Mouse (Mus musculus) heart, postnatal 14 days (tissue): ENCODE measurements at regions not wholly inside any gene's neighbourhood (a gene's known extent, or its start where the extent isn't known, plus 50 kb on each side); places are given as distances from the start of the nearest gene placed in this dataset.

Source experiments
- DNase-seq, 2 experiments: peaks; one replicate each; pipeline ENCODE4 v3.0.0; 2021 to 2022
- intact Hi-C: fragments of 180-260 bp; cut with DNase I; formaldehyde crosslinking; loops from one replicate; pipeline ENCODE4 v1.15.1; 2025

- no peak for DNase-seq
- intact Hi-C loops, result no loop called here
These were observed 54.2 kb upstream of the Cdc42bpa start for GRCm38 (mm10) chr1:179906115-179906514.

- intact Hi-C loops, result no loop called here
- no peak for DNase-seq
These were observed 67.6 kb upstream of the Cdc42bpa start for GRCm38 (mm10) chr1:179892711-179893110.

- intact Hi-C loops, result no loop called here
- no peak for DNase-seq
These were observed 72.4 kb upstream of the Cdc42bpa start for GRCm38 (mm10) chr1:179887921-179888320.

GRCm38 (mm10) chr1:179881222-179881621 is 77.7 kb upstream of the Ahctf1 start:
- intact Hi-C loops, result no loop called here
- no peak for DNase-seq

DNA sequence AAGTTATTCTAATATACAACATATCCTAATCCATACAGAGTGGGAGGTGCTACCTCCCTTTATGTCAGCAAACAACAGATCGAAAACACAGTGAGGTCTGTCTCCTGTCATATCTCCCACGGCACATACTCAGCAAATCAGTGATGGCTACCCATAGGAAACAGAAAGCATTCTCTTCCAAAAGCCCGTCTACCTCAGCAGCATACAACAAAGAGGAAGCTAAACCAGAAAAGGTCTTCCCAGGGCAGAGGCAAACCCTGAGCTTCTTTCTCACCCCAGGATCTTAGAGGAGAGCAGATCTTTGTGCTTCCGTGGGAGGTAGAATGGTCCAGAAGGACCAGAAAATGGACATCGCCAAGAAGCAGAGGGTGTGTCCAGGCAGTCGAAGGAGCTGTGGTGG is 74.4 kb upstream of the Ahctf1 start:
- intact Hi-C loops, result no loop called here
- no peak for DNase-seq

DNA sequence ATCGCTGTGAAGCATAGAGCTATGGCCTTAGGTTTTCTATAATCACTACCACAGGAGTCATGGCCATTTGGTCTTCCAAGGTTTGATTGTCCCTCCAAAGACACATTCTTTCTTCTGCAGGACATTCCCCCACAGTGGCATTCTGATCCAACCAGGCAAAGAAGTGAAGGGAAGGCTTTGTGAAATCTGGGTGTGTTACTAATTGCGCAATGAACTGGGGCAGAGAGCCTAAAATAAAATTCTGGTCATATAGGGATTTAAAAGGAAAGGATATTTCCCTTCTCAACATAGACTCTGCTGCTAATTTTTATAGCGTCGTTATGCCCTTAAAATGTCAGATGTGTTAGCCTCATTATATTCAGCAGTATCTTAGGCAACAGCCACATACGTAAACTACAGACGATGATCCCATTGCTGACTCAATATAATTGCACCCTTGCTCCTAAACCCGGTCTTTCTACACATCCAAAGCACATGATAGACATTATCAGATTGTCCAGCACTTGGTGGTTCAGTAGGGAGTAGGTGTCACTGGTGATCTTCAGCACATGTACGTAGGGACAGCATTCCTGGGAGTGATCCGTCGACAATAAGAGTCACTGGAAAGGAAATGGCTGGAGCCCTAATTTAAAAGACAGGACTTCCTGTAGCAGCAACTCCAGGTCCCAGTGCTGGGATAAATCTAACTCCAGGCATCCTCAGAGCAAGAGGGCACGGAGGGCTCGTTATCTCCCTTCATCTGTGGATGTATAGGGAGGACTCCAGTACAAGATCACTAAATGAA is 70.5 kb upstream of the Ahctf1 start:
- DNase-seq, result peak in 1 of 2 experiments; percentile 9
- intact Hi-C loops, result no loop called here

- intact Hi-C loops, result no loop called here
- DNase-seq, result no peak
These were observed 68.5 kb upstream of the Ahctf1 start for GRCm38 (mm10) chr1:179871961-179872360.

DNA sequence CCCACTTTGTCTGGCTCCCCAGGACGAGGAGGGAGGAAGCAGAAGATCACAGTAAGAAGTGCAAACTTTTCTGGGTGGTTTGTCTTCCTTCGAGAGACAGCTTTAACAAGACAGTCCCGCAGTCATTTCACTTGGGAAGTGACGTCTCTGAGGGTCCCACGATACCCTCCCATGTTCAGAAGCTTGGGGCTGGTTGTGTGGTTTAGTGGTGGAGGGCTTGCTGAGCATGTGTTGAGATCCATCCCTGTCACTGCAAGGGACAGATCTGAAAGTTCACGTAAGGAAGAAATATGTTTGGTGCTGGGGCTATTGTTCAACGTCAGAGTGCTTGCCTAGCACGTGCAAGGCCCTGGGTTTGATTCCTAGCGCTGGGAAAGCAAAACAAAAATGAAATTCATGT is 65.2 kb upstream of the Ahctf1 start:
- intact Hi-C loops, result no loop called here
- no peak for DNase-seq

- DNase-seq, result no peak
- intact Hi-C loops, result no loop called here
These were observed 64.0 kb upstream of the Ahctf1 start for GRCm38 (mm10) chr1:179867493-179867892.

DNA sequence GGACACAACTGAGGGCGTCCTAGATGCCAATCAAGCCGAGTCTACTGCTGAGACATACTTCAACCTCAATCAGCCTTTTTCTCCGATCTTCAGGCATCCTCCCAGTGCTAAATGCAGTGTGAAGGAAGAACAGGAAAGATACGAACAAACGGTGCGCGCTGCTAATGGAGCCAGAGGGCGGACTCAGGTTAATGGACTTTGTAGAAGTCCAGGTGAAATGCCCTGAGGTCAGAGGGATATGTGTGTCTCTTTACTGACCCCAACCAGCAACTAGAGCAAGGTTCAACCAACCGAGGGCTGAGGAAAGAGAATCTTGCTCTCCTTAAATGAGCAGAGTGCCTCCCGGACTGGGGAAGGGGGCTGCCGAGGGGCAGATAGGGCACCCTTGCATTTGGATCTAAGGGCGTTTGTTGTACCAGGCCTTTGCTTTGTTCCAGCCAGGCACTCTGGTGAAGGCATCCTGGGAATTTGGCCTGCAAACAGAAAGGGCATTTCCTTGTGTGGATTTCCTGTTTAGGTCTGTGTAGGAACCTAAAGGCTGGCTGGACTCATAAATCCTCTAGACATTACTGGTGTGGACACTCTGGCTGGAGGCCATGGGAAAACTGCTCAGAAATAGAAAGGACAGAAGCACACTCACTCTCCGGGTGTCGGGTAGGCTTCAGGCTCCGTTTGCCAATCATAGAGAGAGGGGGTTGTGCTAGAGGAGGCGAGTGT is 62.7 kb upstream of the Ahctf1 start:
- DNase-seq, result peak in 1 of 2 experiments; percentile 41
- intact Hi-C loops, result no loop called here

DNA sequence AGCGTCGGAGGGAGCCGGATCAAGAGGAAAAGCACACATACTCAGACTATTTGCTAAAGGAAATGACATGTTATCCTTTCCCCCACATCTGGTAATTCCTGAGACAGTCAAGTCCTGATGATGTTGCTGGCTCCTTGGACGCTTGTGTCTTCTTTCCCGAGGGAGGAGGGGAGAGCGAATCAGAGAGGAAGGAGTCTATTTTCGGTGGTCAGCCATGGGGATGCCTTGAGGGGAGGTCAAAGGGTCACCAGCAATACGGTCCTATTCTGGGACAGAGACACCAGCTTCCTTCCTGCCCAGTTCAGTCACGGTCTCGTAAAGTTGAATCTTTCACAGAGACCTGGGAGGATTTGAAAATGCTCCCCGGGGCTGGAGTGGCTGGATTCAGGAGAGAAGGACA is 62.1 kb upstream of the Ahctf1 start:
- intact Hi-C loops, result no loop called here
- peak in 1 of 2 experiments; percentile 33 for DNase-seq

- intact Hi-C loops, result loop anchor here (5.0 kb wide), 2 partner anchors 93 to 198 kb away; no protein-coding TSS in a partner anchor
- no peak for DNase-seq
These were observed 61.2 kb upstream of the Ahctf1 start for GRCm38 (mm10) chr1:179864537-179865226.

DNA sequence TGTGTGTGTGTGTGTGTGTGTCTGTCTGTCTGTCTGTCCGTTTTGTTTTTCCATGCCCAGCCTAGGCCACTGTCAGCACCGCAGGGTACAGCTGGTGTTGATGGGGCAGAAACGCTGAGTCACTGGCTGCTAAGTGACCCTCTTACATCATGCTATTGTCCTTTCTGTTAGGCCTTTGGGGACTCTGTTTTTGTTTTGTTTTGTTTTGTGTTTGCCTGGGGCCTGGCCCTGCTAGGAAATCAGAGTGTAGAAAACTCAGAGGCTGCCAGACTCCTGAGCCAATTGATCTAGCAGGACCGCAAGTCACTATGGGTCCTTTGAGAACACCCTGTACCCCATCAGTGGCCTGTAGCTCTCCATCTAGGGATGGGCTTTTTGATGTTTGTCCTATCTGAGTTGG is 59.9 kb upstream of the Ahctf1 start:
- DNase-seq, result peak in 1 of 2 experiments; percentile 39
- intact Hi-C loops, result loop anchor here (5.0 kb wide), 2 partner anchors 94 to 199 kb away; no protein-coding TSS in a partner anchor

DNA sequence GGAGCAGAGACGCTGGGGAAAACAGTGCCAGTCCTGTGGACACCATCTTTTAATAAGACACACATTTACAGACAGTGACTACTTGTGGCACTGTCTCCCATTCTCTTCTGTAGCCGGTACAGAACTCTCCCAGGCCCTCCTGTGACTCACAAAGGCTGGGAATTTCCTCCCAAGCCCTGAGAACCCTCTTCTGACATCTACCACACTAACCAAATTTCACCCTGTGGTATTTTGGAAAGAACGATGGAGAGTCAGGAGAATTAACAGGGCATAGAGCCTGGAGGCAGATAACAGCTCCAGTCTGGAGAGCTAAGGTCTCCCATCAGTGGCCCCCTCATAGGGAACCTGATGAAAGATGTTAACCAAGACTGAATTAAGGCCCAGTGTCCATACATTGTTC is 59.5 kb upstream of the Ahctf1 start:
- intact Hi-C loops, result loop anchor here (5.0 kb wide), 2 partner anchors 94 to 199 kb away; no protein-coding TSS in a partner anchor
- no peak for DNase-seq

GRCm38 (mm10) chr1:179861776-179862175 is 58.3 kb upstream of the Ahctf1 start:
- no peak for DNase-seq
- intact Hi-C loops, result loop anchor here (5.0 kb wide), 2 partner anchors 96 to 201 kb away; no protein-coding TSS in a partner anchor

GRCm38 (mm10) chr1:179859552-179859902 is 56.0 kb upstream of the Ahctf1 start:
- DNase-seq, result no peak
- intact Hi-C loops, result loop anchor here (2.0 to 10.0 kb wide), 3 partner anchors 257 to 353 kb away; no protein-coding TSS in a partner anchor

DNA sequence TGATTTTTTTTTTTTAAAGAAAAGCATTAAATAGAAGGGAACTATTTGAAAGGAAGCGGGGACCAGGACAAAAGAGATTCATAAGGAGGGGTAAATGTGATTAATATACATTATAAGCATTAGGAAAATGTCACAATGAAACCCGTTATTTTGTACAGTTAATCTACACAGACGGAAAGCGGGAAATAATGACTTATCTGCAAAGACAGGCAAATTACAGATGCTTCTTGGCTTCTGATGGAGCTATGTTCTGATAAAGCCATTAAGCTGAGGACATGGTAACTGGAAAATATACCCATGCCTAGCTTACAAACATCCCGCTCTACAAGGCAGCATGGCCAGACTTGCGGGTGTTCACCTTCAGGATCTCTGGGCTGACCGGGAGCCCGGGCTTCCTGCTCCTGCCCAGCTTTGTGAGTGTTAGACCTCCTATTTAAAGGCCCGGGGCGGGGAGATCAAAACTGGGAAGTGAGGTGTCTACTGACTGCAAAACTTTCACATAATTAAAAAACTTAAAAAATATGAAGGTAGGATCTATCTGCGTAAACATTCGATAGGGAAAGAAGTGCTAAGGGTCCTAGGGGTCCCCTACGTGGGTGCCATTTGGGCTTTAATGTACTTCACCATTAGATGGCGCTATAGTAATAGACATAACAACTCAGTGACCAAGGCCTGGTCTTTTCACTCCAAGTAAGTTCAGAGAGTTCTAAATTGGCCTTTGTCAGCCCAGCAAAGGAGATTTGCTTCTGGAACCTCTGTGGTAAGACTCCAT is 55.5 kb upstream of the Ahctf1 start:
- intact Hi-C loops, result loop anchor here (2.0 to 10.0 kb wide), 3 partner anchors 258 to 353 kb away; no protein-coding TSS in a partner anchor
- peak in 1 of 2 experiments; percentile 37 for DNase-seq

GRCm38 (mm10) chr1:179854288-179854965 is 50.9 kb upstream of the Ahctf1 start:
- intact Hi-C loops, result loop anchor here (10.0 kb wide), 1 partner anchor 290 kb away; no protein-coding TSS in a partner anchor
- no peak for DNase-seq
